22 mouse cellular contexts compared by ENCODE assay signal in genomic region chr7:133159519-133159918, GRCm38 (mm10). TPM values are rescaled to one million over a fixed set of nuclear protein-coding genes. Genes with fewer than 3 reads are reported as not detected.
"Had no signal": no experiment of that assay in that cellular context is flagged by ENCODE, and none has a peak within 500 bp of the region (broad histone marks: within the 10 kb centered on the region; RNA-seq: fewer than 3 reads in every experiment).

No protein-coding gene starts in this region.

- H3K9ac ChIP-seq: liver, embryonic 13.5 days; liver, embryonic 15.5 days; liver, postnatal 0 days; lung, embryonic 14.5 days; midbrain, embryonic 12.5 days; neural tube, embryonic 13.5 days; neural tube, embryonic 15.5 days had no signal

- H3K9me3 ChIP-seq: liver, embryonic 13.5 days; liver, embryonic 15.5 days; midbrain, embryonic 10.5 days; midbrain, embryonic 12.5 days; neural tube, embryonic 13.5 days; neural tube, embryonic 15.5 days had no signal

- DNase-seq: liver, embryonic 13.5 days; liver, postnatal 0 days; lung, embryonic 14.5 days; lung, postnatal 14 days; lung, postnatal 36 days; midbrain, embryonic 14.5 days; retina, postnatal 1 day; right cerebral cortex, adult 18-20 months; right cerebral cortex, postnatal 25 days; right cerebral cortex, postnatal 4 days; spleen, adult 18-20 months; thymus, adult 2 months; thymus, postnatal 36 days had no signal

- H3K27me3 ChIP-seq: liver, embryonic 13.5 days; midbrain, embryonic 12.5 days; neural tube, embryonic 13.5 days; neural tube, embryonic 15.5 days had no signal

- ATAC-seq: liver, postnatal 0 days; midbrain, embryonic 16.5 days had no signal

- H3K36me3 ChIP-seq: liver, embryonic 13.5 days; liver, embryonic 15.5 days; midbrain, embryonic 10.5 days; midbrain, embryonic 12.5 days; neural tube, embryonic 13.5 days; neural tube, embryonic 15.5 days had no signal

- H3K4me2 ChIP-seq: liver, embryonic 13.5 days; liver, embryonic 15.5 days; lung, embryonic 14.5 days; midbrain, embryonic 12.5 days; neural tube, embryonic 13.5 days; neural tube, embryonic 15.5 days had no signal

- H3K4me1 ChIP-seq: liver, embryonic 15.5 days; midbrain, embryonic 12.5 days had no signal

- H3K27ac ChIP-seq: liver, embryonic 13.5 days; liver, embryonic 15.5 days; macrophage; midbrain, embryonic 10.5 days; midbrain, embryonic 12.5 days; neural tube, embryonic 13.5 days; neural tube, embryonic 15.5 days had no signal

- H3K4me3 ChIP-seq: liver, embryonic 13.5 days; liver, embryonic 15.5 days; midbrain, embryonic 10.5 days; midbrain, embryonic 12.5 days; myocyte; neural tube, embryonic 13.5 days; neural tube, embryonic 15.5 days had no signal

RNA-seq across cellular contexts. Expression of gene Fgfr2, which starts 36.4 kb away (rescaled TPM):
- total RNA-seq: megakaryocyte-erythroid progenitor cell, adult 5-6 weeks had no signal
- polyA plus RNA-seq: macrophage had no signal
